Mouse (Mus musculus) urinary bladder, postnatal 14 days (tissue): ENCODE results near the gene Tdp2.
"Not testable (repeated sequence)": the region's sequence is repeated elsewhere in the genome, so short reads cannot be mapped to it uniquely, and the experiment has no call there.

Experiments
- DNase-seq: peaks from one replicate; pipeline ENCODE4 v3.0.0; 2021; ENCODE audit warnings: low spot score

Gene Tdp2

DNA sequence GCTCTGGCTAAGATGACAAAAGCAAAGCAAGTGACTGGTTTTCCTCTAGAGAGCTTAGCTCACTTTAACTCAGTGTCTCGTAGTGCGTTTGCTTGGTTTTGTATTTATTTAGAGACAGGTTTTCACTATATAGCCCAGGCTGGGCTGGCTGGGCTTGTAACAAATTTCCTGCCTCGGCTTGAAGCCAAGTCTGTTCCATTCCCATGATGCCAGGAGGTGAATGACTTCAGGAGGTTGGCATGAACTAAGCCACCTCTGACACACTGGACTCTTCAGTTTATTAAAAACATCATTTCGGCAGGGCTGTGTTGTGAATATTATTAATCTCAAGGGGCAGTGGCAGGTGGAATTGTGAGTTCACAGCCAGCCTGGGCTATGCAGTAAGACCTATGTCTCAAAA is 5.9 kb upstream of the Tdp2 start:
- DNase-seq: no peak

DNA sequence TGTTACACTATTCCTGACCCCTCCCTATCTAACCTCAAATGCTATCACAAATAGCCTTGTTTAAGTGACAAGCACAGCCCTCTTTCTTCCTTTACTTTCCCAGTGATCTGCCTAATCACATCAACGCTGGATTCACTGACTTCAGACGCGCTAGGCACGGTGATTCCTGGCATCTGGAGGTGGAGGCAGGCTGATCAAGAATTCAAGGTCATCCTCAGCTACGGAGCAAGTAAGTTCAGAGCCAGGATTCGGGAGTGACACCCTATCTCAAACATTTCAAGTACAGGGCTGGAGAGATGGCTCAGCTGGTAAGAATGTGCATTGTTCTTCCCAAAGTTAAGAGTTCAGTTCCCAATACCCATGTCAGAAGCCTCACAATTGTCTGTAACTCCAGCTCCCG is 5.4 kb upstream of the Tdp2 start:
- no peak for DNase-seq

DNA sequence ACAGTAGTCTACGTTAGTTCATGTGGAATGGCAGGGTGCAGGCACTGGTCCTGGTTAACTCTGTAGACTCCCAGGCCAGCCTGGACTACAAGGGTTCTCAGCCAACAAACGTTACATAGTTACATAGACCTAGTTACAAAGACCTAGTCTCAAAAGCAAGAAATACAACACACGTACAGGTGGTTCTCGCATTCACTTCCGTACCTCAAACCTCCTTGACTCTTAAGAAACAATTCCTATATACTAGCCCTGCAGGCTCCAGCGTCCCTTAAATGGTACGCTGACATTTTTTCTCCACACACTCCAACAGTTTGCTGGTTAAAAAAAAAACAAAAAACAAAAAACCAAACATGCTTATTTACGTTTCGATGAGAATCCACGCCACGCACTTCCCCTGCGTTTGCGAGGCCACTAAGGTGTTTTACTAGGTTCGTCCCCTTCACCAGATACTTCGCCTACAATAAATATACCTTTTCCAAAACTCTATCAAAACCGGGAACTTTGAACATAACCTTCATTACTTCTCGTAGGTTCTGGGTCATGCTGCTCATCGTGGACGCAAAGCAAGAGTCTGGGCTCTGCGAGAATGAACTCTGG is 625 bp upstream of the Tdp2 start:
- no peak for DNase-seq

DNA sequence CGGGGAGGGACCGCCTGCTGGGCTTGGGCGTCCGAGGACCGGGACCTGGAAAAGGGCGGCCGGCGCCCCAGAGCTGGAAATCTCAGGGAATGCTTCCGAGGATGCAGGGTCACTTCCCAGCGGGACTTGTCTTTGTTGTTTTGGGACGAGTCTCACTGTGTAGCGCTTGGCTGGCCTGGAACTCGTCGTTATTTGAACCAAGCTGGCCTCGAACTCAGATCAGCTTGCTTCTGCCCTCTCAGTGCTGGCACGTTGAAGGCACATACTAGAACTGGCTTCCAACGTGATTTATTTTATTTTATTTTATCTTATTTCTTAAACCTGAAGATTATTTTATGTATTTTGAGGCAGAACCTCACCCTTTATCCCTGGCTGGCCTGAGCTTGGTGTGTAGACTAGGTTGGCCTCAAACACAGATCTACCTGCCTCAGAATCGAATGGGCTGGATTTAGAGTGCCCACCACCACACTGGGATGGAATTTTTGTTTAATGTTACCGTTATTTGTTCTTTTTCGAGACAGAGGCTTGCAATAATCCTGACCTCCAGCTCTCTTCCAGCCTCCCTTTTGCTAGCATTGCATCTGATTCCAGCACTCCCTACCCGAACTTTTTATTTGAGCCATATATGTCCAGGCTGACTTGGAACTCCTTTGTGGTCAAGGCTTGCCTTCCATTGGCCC is 792 bp downstream of the Tdp2 start:
- DNase-seq: no peak

DNA sequence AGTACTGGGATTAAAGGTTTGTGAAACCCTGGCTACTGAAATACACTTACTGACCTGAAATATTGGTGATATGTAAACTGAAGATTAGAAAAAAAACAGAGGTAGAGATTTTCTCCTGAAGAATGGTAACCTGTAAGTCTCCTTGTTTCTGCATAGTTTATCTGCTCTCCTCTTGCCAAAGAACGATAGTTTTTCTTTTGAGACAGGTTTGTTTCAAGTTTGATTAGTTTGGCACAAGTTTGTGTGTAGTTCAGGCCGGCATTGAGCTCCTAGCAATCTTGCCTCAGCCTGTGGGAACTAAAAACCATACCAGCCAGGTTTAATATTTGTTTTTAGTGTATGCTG is 1.3 kb downstream of the Tdp2 start:
- no peak for DNase-seq

DNA sequence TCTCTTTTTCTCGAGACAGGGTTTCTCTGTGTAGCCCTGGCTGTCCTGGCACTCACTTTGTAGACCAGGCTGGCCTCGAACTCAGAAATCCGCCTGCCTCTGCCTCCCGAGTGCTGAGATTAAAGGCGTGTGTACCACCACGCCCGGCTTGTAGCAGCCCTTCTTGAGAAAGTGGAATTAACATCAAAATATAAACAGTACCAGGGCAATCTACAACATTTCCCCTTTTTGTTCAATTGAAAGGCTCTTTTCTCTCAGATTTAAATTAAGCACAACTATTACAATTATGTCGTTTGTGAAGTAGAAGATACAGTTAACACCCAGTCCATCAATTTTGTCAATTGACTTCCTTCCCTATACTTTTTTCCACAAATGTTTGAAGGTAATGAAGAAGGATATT is 6.3 kb downstream of the Tdp2 start:
- not testable (repeated sequence) for DNase-seq

DNA sequence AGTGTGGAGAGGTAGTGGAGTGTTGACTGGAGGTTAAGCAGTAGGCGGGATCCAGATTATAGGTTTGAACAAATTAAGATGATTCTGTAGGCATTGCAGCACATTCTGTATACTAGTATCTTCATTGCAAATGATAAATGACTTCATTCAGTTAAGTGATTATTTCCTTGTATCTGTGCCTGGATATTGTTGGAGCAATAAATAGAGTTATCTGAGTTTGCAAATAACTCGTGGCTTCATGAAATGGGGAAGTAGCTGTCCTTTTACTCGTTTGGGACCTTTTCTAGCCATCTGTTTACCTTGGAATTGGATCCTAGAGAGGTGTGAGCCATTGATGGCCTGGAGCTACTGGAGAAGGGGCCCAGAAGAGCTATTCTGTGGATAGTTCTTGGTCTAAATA is 8.4 kb downstream of the Tdp2 start:
- DNase-seq: no peak

DNA sequence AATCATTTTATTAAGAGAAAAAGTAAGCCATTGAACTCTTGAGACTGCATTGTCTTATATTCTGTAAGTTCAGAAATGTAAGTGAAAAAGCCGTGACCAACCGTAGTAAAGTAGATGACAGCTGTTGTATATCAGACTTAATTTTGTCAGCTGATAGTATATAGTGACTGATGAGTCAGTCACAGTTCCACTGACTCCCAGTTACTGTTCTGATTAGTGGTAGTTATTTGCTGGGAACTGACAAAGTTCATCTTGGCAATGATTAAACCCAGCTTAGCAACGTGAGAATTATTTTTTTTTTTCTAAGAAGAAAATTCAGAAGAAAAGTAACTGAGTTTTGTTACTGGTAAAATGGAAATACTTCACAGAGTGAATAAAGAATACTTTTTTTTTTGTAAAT is 10.2 kb downstream of the Tdp2 start:
- no peak for DNase-seq

DNA sequence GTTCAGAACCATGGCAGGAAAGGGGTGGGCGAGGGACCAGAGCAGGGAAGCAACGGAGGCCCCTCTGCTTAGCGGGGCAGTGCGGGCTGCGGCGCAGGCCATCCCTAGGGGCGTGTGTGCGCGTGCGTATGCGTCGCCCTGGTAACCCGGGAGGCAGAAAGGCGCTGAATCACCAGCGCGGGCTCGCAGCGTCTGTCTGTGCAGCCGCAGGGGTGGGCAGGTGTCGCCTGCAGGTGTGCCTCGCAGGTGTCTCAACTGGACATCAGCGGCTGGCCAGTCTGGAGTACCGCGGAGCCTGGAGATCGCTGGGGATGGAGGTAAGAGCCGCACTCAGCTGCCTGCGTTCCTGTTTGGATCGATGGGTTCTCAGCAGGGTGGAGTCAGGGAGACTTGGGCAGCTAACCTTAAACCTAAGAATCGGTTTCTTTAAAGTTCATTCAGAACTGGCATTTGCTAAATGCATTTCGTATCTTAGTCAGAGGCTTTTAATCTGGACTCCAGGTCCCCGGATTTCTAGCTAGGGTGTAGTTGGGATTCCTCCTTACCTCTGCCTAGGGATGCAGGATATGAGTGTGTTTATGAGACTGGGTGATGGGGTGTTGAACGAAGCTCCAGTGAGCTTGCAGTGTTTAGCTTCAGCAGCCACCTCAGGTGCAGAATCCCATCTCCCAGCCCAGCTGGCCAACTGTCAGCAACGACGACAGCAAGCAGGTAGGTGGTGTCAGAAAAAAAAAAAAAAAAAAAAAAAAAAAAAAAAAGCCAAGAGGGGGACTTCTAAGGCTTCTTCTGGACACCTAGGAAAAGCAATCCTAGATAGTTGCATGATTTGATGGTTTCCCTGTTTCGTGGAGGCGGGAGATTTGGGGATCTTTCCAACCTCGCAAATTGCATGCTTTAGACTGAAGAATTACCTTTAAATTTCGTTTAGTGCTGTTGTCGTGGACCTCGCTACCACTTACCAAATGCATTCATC is 13.8 kb downstream of the Tdp2 start, which contains the start of gene D130043K22Rik:
Gene D130043K22Rik, plus strand, starts transcription at position 153 of the 973 bp plus-strand sequence.
- peak; percentile 28 for DNase-seq

DNA sequence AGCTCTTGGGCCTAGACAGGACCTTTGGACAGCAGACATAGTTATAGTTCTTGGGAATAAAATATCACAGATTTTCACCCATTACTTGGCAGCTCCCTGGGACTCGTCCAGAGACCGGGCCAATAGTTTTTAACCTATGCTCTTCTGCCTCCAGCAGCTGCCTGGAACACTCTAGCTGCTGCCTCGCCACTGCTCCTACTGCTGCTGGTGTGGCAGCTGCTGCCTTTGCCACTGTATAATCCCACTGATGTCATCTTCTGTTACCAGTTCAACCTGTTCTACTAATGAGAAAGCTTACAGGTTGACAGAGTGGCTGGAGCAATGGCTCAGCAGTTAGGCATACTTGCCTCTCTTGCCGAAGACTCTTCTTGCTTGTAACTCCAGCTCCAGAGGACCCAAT is 17.8 kb downstream of the Tdp2 start:
- no peak for DNase-seq

DNA sequence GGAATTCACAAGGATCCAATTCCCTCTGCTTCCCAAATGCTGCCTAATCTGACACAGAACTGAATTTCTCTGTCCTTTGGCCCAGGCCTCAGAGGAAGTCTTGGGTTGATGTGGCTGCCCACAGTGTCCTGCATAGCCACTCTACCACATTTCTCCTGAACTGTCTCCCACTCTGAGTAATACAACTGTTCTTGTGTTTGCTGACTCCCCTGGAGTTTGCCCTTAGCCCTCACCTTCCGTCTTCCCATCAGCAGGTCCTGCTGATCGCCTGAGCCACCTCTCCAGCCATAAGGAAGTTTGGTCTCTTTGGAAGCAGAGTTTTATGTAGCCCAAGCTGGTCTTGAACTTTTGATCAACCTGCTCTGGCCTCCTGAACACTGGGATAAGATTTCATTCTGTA is 20.5 kb downstream of the Tdp2 start:
- no peak for DNase-seq

DNA sequence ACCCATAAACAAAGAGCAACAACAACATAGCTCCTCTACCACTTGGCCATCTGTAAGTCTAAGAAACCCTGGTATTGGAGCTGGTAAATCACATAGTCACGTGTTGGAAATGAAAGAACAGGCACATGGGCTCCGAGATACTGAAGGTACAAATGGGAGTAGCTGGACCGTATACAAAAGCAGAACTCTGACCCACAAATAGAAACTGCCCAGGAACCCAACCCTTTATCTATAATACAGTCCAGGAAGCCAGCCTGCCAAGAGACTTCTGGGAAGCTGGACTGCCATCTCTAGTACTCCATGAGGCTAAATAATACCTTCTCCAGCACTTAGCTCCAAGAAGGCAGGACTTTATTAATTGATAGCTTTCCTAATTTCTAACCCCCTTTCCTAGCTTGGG is 21.1 kb downstream of the Tdp2 start:
- DNase-seq: no peak

DNA sequence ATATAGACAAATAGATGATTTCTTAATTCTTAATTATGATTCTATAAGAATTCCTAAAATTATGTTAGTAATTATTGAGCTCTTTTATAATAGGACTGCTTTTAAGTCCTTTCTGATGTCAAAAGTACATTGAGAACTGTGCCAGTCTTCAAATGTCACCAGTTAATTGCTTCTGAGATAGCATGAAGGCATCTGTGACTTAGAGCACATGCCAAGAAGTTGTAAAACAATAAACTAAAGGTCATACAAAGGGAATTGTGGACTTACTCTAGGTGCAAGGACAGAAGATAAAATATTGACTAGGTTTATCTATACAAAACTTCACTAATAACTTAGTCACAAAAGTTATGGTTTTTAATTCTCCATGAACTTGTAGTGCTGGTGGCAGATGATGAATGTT is 27.6 kb downstream of the Tdp2 start:
- DNase-seq: no peak

DNA sequence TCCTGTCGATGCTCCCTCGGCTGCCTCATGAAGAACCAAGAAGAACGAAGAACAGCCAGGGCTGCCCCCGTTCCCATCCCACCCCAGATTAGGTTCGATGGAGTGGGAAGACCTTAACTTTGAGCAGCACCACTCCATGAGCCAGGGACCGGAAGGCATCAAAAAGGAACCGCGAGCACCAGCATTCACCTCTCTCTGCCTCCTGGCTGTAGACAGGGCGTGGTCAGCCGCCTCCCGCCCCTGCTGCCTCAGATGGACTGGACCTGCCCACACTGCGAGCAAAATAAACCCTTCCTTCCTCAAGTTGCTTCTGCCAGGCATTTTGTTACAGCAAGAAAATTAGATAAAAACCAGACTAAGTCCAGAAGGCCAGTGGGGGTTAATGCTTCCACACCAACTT is 29.6 kb downstream of the Tdp2 start:
- DNase-seq: no peak

DNA sequence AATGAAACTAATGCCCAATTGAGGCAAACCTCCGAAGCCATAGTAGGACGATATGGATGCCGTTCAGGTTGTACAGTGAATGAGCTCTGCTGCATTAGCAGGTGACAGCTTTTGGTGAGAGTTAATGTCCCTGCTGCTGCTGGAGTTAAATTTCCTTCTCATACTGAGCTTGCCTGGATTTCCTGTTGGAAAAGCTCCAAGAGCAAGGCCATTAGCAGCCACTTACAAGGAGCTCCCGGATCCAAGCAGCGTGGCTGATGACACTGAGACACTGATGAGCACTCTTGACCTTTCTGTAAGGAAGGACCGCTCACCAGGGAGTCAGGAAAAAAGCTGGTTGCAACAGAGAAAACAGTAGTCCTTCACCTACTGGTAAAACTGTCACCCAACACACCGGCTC is 30.5 kb downstream of the Tdp2 start:
- DNase-seq: no peak

DNA sequence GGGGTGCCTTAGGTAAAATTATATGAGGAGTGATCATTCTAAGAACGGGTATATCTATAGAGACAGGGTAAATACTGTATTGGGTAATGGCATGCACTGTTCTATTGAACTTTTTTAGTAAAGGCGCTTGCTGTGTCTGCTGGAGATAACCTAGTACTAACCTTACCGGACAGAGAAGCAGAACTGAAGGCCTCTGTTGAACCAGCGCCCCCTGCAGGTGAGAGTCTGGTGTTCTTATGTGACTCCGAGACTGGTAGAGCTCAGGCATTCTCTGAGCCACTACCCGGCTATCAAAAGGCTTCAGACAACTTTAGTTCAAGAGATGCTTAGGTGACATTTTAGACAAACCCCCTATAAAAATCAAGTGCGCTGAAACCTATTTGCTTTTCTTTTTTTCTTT is 31.0 kb downstream of the Tdp2 start:
- DNase-seq: peak; percentile 53

DNA sequence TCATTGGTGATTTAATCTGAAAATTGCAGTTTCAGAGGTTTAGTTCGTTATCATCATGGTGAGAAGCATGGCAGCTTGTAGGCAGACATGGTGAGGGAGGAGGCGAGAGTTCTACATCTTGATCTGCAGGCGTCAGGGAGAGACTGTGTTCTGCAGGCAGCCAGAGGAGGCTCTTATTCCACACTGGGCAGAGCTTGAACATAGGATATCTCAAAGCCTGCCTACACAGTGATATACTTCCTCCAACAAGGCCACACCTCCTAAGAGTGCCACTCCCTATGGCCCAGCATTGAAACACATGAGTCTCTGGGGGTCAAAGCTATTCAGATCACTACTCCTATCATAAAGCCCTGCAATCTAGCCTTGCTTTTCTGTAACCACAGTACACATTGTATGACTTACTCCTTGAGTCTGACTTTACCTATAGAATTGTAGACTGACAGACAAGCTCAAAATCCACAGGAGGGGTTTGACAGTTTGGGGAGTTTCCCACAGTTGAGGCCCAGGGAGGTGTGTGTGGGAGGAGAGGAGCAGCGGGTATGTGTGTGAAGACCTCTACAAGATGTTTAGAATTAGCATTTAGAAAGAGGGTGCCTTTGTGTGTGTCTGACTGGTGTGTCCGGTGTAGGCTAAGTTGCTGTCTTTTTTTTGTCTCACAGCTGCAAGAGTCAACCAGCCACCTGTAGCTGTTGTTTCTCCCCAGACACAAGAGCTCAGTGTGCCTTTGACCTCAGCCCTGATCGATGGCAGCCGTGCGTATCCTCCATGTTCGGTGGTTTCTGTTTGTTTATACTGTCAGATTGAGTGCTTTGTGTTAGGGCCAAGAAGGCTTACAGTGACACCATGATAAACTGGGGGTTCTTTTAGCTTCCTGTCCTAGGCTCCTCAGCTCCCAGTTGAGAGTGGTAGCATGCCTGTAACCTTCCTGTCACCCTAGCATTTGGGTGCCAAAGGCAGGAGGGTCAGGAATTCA is 35.2 kb downstream of the Tdp2 start:
- no peak for DNase-seq

DNA sequence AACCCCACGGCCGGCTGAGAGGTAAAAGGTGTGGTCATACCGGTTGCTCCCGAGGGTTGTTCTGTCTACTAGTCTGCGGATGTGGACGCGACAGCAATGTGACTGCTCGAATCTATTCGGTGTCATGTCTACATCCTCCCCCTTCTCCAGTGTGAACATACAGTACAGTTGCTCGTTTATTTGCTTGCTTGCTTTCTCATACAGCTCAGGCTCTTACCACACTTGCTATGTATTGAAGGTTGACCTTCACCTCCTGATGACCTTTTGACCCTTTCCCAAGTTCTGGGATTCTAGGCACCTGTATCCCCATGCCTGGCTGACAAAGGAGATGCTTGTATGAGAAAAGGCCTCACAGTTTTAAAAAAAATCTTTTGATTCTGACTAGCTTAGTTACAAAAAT is 36.3 kb downstream of the Tdp2 start:
- DNase-seq: no peak

DNA sequence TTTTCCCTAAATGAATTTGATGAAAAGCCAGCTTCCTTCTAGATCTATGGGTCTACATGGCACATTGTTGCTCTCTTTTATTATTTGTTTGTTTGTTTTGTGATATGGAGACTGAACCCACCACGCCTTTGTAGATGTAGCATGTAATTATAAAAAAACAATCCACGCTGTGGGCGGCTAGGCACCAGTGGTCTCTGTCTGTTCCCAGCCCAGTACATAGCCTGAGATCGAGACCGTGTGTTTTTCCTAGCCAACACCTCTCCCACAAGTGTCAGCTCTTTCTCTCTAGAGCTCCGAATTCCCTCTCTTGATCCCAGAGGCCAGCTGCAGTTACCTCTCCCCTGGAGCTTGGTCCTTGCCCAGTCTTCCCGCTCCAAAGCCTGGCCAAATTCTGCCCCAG is 36.8 kb downstream of the Tdp2 start:
- no peak for DNase-seq

DNA sequence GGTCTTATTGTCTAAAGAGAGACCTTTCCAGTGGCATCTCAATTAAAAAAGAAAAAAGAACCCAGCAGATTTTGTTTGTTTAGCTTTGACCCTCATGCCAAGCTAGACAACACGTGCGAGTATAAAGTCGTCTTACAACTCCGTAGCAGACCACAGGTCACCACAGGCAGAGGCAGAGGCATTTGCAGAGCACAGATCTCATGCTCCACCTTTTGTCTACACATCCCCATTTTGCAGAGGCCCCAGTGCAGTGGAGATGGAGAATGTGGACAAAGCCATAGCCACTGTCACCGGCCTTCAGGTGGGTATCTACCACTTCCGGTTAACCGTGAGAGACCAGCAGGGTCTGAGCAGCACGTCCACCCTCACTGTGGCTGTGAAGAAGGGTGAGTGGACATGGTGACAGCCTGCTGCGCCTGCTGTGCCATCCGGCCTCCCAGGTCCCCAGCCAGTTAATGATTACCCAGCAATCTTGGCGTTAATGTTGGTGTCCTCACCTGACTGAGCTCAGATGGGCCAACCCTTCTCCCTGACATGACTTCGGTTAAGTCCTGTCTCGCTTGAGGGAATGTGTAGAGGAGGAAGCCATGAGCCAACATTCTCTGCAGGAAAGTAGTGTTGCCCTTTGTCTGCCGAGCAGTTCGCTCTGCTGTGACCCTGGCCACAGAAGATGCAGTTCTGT is 48.0 kb downstream of the Tdp2 start:
- DNase-seq: peak; percentile 39

DNA sequence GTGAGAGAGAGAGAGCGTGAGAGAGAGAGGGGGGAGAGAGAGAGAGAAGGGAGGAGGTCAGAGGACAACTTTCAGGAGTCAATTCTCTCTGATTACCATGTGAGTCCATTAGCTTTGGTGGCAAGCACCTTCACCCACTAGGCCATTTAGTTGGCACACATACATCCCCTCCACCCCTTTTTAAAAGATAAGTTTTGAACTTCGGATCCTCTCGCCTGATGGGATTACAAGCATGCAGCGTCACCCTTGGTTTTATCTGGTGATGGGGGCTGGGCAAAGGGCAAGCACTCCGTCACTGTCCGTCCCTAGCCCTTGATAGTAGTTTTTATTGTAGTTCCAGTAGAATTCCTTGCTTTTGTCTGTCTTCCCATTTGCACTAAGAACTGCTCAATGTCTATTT is 48.7 kb downstream of the Tdp2 start:
- DNase-seq: no peak
